Mouse (Mus musculus): ENCODE data around the gene Zfp941. TPM values are rescaled to one million over a fixed set of nuclear protein-coding genes. Genes with fewer than 3 reads are reported as not detected.

Zfp941 gene
- total and polyA plus RNA-seq, 3 experiments: 0.34 TPM; not detected in 2

DNA sequence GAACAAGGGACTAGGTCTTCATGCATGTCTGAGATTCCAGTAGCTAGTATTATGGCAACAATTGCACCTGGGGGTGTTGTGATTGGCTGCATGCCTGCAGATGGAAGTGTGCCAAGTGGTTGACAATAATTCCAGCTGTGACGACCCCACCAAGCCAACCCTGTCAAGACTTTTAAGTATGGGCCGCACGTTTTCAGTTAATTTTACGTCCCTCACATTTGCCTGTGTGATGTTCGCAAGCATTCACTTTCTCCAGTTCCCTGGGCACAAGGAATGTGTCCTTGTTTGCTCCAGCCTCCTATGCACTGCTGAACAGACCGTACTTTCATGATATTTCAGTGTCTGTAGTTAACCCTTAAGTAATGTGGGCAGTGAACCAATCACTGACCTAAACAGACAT is 19.3 kb downstream of the Zfp941 start:
- H3K4me3 ChIP-seq (replicated peaks in 1 of 3; ENCODE audit: low read depth in 2 of 3, low read length in 2 of 3, poor library complexity in 1 of 3): no peak overlapping the region
- dilution Hi-C loops (cut with MboI; ENCODE audit: extremely low pct_ligation_motif_present, extremely low pct_unique_long_range_greater_than_20kb, low sequenced_read_pairs): no loop called here
- in situ Hi-C loops (cut with MboI; ENCODE audit: low pct_ligation_motif_present, low pct_unique_long_range_greater_than_20kb, low sequenced_read_pairs): no loop called here
- no peaks in the 10 kb centered on the region for H3K36me3 ChIP-seq (replicated peaks in 1 of 2; ENCODE audit: control insufficient read depth in 1 of 2, insufficient read depth in 1 of 2, low read length in 1 of 2)
- H3K4me1 ChIP-seq (ENCODE audit: control insufficient read depth in 1 of 2, insufficient read depth in 2 of 2): no peaks in the 10 kb centered on the region
- H3K4me2 ChIP-seq (ENCODE audit: insufficient read depth, low read depth, poor library complexity, severe bottlenecking): no peak overlapping the region
- DNase-seq (ENCODE audit: extremely low read depth): no peak
- H3K27me3 ChIP-seq (replicated peaks): peaks cover 95% of the 10 kb centered on the region
- TF ChIP-seq MXI1 (IDR thresholded peaks at IDR 0.05; ENCODE audit: low read depth, low read length) (no peak), MAX (IDR thresholded peaks at IDR 0.05; ENCODE audit: low read length) (no peak), RCOR1 (conservative IDR thresholded peaks at IDR 0.05; ENCODE audit: low read depth, low read length) (no peak), JUND (conservative IDR thresholded peaks at IDR 0.05; ENCODE audit: low read depth, low read length) (no peak), E2F4 (IDR thresholded peaks at IDR 0.05; ENCODE audit: insufficient replicate concordance, low read depth, low read length) (no peak), ELF1 (IDR thresholded peaks at IDR 0.05; ENCODE audit: low read depth, low read length) (no peak), UBTF (IDR thresholded peaks at IDR 0.05; ENCODE audit: low read depth, low read length) (no peak), USF1 (IDR thresholded peaks at IDR 0.05; ENCODE audit: low read depth, low read length) (no peak), POLR2AphosphoS2 (IDR thresholded peaks at IDR 0.05; ENCODE audit: low read depth, low read length) (no peak), CTCF (conservative IDR thresholded peaks at IDR 0.05 in 1 of 2, IDR thresholded peaks at IDR 0.05 in 1 of 2; ENCODE audit: low read depth in 2 of 2, low read length in 2 of 2) (no peak), PAX5 (IDR thresholded peaks at IDR 0.05; ENCODE audit: low read length) (no peak)
- H3K9me3 ChIP-seq (replicated peaks; ENCODE audit: low read length): no peaks in the 10 kb centered on the region
- no peak overlapping the region for H3K27ac ChIP-seq (ENCODE audit: insufficient read depth, low read depth)
- no peaks in the 10 kb centered on the region for H3K79me2 ChIP-seq (replicated peaks; ENCODE audit: control insufficient read depth, extremely low read depth, insufficient read depth, poor library complexity, severe bottlenecking)
- H3K9ac ChIP-seq (ENCODE audit: insufficient read depth, low read depth): no peak overlapping the region

DNA sequence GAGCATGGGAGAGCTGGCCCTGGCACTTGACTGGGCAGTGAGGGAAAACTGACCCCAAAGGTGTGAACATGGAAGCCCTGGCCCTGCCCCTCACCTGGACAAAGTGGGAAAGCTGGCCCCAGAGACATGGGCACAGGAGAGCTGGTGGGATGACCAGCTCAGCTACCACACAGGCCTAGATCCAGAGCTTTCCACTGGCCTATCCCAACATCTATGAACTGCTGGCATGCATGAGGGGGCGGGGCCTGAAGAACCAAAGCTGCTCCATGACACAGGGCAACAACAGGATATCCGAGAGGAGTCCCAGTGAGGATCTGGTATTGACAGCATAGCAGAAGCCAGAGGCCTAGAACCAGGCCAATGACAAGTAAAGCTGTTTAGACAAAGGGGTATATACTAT is 23.8 kb downstream of the Zfp941 start:
- Histone ChIP-seq H3K4me1 (ENCODE audit: control insufficient read depth in 1 of 2, insufficient read depth in 2 of 2) (no peaks in the 10 kb centered on the region), H3K36me3 (replicated peaks in 1 of 2; ENCODE audit: control insufficient read depth in 1 of 2, insufficient read depth in 1 of 2, low read length in 1 of 2) (no peaks in the 10 kb centered on the region), H3K27ac (ENCODE audit: insufficient read depth, low read depth) (no peak overlapping the region), H3K9me3 (replicated peaks; ENCODE audit: low read length) (no peaks in the 10 kb centered on the region), H3K4me3 (replicated peaks in 1 of 3; ENCODE audit: low read depth in 2 of 3, low read length in 2 of 3, poor library complexity in 1 of 3) (no peak overlapping the region), H3K4me2 (ENCODE audit: insufficient read depth, low read depth, poor library complexity, severe bottlenecking) (no peak overlapping the region), H3K27me3 (replicated peaks) (peaks cover 90% of the 10 kb centered on the region), H3K79me2 (replicated peaks; ENCODE audit: control insufficient read depth, extremely low read depth, insufficient read depth, poor library complexity, severe bottlenecking) (no peaks in the 10 kb centered on the region), H3K9ac (ENCODE audit: insufficient read depth, low read depth) (no peak overlapping the region)
- dilution Hi-C loops (cut with MboI; ENCODE audit: extremely low pct_ligation_motif_present, extremely low pct_unique_long_range_greater_than_20kb, low sequenced_read_pairs): no loop called here
- TF ChIP-seq NRF1 (IDR thresholded peaks at IDR 0.05; ENCODE audit: low read depth, low read length) (no peak), MXI1 (IDR thresholded peaks at IDR 0.05; ENCODE audit: low read depth, low read length) (no peak)
- no peak for DNase-seq (ENCODE audit: extremely low read depth)
- in situ Hi-C loops (cut with MboI; ENCODE audit: low pct_ligation_motif_present, low pct_unique_long_range_greater_than_20kb, low sequenced_read_pairs): loop anchor here (25.0 kb wide), 1 partner anchor 611 kb away; no protein-coding TSS in a partner anchor

DNA sequence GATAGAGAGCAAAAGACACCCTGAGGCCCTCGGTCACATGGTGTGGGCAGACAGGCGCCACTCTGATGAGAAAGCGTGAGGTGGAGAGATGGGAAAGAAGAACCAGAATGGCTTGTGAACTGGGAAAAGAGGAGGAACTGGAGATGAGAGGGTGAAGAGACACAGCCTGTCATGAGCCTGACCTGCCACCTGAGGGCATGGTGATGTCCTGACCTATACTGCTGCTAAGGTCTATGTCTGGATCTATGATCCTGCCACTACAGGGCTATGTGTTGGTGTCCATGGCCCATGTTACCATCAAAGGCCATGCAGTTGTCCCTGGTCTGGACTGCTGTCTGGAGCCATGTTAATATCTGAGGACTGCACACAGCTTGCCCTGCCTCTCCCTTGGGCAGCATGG is 24.4 kb downstream of the Zfp941 start:
- H3K79me2 ChIP-seq (replicated peaks; ENCODE audit: control insufficient read depth, extremely low read depth, insufficient read depth, poor library complexity, severe bottlenecking): no peaks in the 10 kb centered on the region
- no peak overlapping the region for H3K4me2 ChIP-seq (ENCODE audit: insufficient read depth, low read depth, poor library complexity, severe bottlenecking)
- H3K4me3 ChIP-seq (replicated peaks in 1 of 3; ENCODE audit: low read depth in 2 of 3, low read length in 2 of 3, poor library complexity in 1 of 3): no peak overlapping the region
- no peak overlapping the region for H3K27ac ChIP-seq (ENCODE audit: insufficient read depth, low read depth)
- in situ Hi-C loops (cut with MboI; ENCODE audit: low pct_ligation_motif_present, low pct_unique_long_range_greater_than_20kb, low sequenced_read_pairs): loop anchor here (25.0 kb wide), 1 partner anchor 610 kb away; no protein-coding TSS in a partner anchor
- H3K4me1 ChIP-seq (ENCODE audit: control insufficient read depth in 1 of 2, insufficient read depth in 2 of 2): no peaks in the 10 kb centered on the region
- TF ChIP-seq MAX (IDR thresholded peaks at IDR 0.05; ENCODE audit: low read length) (no peak), SMC3 (IDR thresholded peaks at IDR 0.05; ENCODE audit: low read depth, low read length) (peak; percentile 40), CTCF (conservative IDR thresholded peaks at IDR 0.05 in 1 of 2, IDR thresholded peaks at IDR 0.05 in 1 of 2; ENCODE audit: low read depth in 2 of 2, low read length in 2 of 2) (peak in 1 of 2 experiments; percentile 51; a peak in 2 of 4 replicates)
- no peaks in the 10 kb centered on the region for H3K9me3 ChIP-seq (replicated peaks; ENCODE audit: low read length)
- H3K9ac ChIP-seq (ENCODE audit: insufficient read depth, low read depth): no peak overlapping the region
- H3K27me3 ChIP-seq (replicated peaks): peaks cover 90% of the 10 kb centered on the region
- DNase-seq (ENCODE audit: extremely low read depth): peak; percentile 3
- no peaks in the 10 kb centered on the region for H3K36me3 ChIP-seq (replicated peaks in 1 of 2; ENCODE audit: control insufficient read depth in 1 of 2, insufficient read depth in 1 of 2, low read length in 1 of 2)
- dilution Hi-C loops (cut with MboI; ENCODE audit: extremely low pct_ligation_motif_present, extremely low pct_unique_long_range_greater_than_20kb, low sequenced_read_pairs): no loop called here

Data from CH12.LX (cell line).